Mouse (Mus musculus) hindbrain, embryonic 16.5 days (tissue): ENCODE measurements around the gene Galp. TPM values are rescaled to one million over a fixed set of nuclear protein-coding genes. Genes with fewer than 3 reads are reported as not detected.
"Not testable (repeated sequence)": the region's sequence is repeated elsewhere in the genome, so short reads cannot be mapped to it uniquely, and the experiment has no call there.

Experiments
- ATAC-seq: fragments of 200-750 bp; cut with Nextera tagmentation; 2 replicates; pipeline ENCODE4 v1.8.0; 2017; ENCODE audit warnings: moderate TSS enrichment, moderate library complexity
- H3K27ac ChIP-seq: fragments of 300-500 bp; sonication (generic); 2 replicates; pipeline ENCODE4 v1.5.1; 2014; ENCODE audit warnings: low read depth, mild to moderate bottlenecking, control low read depth, low read length, moderate library complexity
- H3K27me3 ChIP-seq: fragments of 300-500 bp; sonication (generic); replicated peaks from 2 replicates; pipeline ENCODE4 v1.6.1; 2014; ENCODE audit warnings: low read length; ENCODE audit not compliant: control insufficient read depth, insufficient read depth
- H3K36me3 ChIP-seq: fragments of 300-500 bp; sonication (generic); 2 replicates; pipeline ENCODE4 v1.6.1; 2014; ENCODE audit warnings: mild to moderate bottlenecking, low read length, moderate library complexity, mixed read lengths; ENCODE audit not compliant: control insufficient read depth, insufficient read depth
- H3K4me1 ChIP-seq: fragments of 300-500 bp; sonication (generic); 2 replicates; pipeline ENCODE4 v1.6.1; 2014; ENCODE audit warnings: low read depth, low read length; ENCODE audit not compliant: control insufficient read depth, insufficient read depth
- H3K4me2 ChIP-seq: fragments of 300-500 bp; sonication (generic); 2 replicates; pipeline ENCODE4 v1.6.1; 2014; ENCODE audit warnings: mild to moderate bottlenecking, low read length, control low read depth, moderate library complexity
- H3K4me3 ChIP-seq: fragments of 300-500 bp; sonication (generic); 2 replicates; pipeline ENCODE4 v1.5.1; 2014; ENCODE audit warnings: mild to moderate bottlenecking, low read length, control low read depth, moderate library complexity
- H3K9ac ChIP-seq: fragments of 300-500 bp; sonication (generic); 2 replicates; pipeline ENCODE4 v1.6.1; 2014; ENCODE audit warnings: low read depth, mild to moderate bottlenecking, control low read depth, low read length, moderate library complexity
- H3K9me3 ChIP-seq: fragments of 300-500 bp; sonication (generic); 2 replicates; pipeline ENCODE4 v1.6.1; 2014; ENCODE audit warnings: mild to moderate bottlenecking, low read length, moderate library complexity; ENCODE audit not compliant: control insufficient read depth
- WGBS: fragments of 180-500 bp; shearing (Covaris S2); extraction: QIAGEN DNeasy Blood & Tissue Kit; methylation state at CpG from one replicate; pipeline ENCODE4 v1.1.7; 2014; 5-methylcytosine and 5-hydroxymethylcytosine counted together
- polyA plus RNA-seq: library from polyadenylated mRNA; unstranded; fragments of >200 nt; fragmentation: Nextera tagmentation; extraction: Ambion mirVana; gene quantifications from 2 replicates; pipeline ENCODE4 v1.2.1, GENCODE M21; 2015

Galp gene
- polyA plus RNA-seq, 1 experiment from 2014 or later: not detected

DNA sequence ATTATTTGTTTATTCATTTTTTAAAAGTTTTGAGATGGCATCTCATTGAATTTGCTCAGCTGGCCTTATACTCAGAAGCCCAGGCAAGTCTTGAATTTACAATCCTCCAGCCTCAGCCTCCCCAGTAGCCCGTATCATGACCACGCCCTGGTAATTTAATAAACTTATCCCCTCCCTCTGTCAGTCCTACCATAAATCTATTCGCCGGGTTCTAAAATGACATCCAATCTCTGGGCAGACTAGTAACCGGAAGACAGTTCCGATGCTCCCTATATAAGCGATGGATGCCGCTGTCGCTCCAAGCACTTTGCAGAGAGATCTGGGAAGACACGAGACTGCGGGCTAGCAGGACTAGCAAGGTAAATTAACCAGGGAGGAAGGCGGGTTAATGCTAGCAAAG is 25.1 kb downstream of the Galp start, which contains the start of gene Zscan5b:
Gene Zscan5b, plus strand, starts transcription at position 301 of the 400 bp plus-strand sequence.
- Histone ChIP-seq H3K9ac (no peak within 1 kb of the TSS), H3K36me3 (no peaks in the 10 kb centered on the region), H3K4me3 (no peak within 1 kb of the TSS), H3K9me3 (no peaks in the 10 kb centered on the region), H3K27ac (no peak within 1 kb of the TSS), H3K27me3 (no peaks in the 10 kb centered on the region), H3K4me2 (no peak within 1 kb of the TSS), H3K4me1 (no peaks in the 10 kb centered on the region)
- 94% methylated on average over 12 of the region's 12 CpGs for WGBS
- no peak for ATAC-seq

DNA sequence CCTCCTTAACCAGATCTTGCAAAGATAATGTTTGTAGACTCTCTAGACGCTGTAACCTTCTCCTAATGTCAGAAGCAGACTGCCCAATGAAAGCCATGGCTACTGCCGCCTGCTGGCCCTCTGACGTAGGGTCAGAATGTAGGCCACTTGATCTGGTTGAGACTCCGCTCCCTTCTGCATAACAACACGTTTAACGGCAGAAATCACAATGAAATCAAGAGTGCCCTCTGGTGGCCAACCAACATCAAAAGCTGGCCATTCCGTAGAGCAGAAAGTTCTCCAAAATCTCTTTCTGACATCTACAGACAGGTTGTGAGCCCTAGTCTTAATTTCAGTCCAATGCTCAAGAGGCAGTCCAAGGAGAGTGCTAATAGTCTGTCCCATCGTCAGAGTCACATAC is 31.6 kb downstream of the Galp start:
- H3K36me3 ChIP-seq, H3K4me2 ChIP-seq, H3K4me3 ChIP-seq, H3K27me3 ChIP-seq, ATAC-seq, H3K27ac ChIP-seq, H3K9me3 ChIP-seq, H3K4me1 ChIP-seq, H3K9ac ChIP-seq: not testable (repeated sequence)
- 55% methylated on average over 8 of the region's 8 CpGs for WGBS

DNA sequence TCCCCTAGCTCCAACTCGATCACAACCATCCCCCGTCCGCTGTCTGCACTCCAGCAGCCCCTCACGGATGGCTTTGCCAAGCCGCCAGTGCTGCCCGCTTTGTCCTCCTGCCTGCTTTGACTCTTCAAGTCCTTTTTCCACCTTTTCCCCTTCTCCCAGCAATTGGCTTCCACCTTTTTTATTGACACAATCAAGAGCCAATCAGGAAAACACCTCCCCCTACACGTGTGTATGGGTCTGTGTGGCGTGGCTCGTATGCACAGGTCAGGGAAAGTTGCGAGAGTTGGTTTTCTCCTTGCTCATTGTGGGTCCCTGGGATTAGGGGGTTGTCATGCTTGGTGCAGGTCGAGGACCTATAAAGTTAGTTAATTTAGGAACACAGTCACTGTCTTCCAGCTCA is 42.9 kb downstream of the Galp start:
- no peak overlapping the region for H3K4me2 ChIP-seq
- H3K27me3 ChIP-seq: no peaks in the 10 kb centered on the region
- no peak for ATAC-seq
- H3K27ac ChIP-seq: no peak overlapping the region
- H3K9ac ChIP-seq: no peak overlapping the region
- H3K4me3 ChIP-seq: no peak overlapping the region
- no peaks in the 10 kb centered on the region for H3K4me1 ChIP-seq
- H3K36me3 ChIP-seq: no peaks in the 10 kb centered on the region
- no peaks in the 10 kb centered on the region for H3K9me3 ChIP-seq
- 57% methylated on average over 11 of the region's 11 CpGs for WGBS

DNA sequence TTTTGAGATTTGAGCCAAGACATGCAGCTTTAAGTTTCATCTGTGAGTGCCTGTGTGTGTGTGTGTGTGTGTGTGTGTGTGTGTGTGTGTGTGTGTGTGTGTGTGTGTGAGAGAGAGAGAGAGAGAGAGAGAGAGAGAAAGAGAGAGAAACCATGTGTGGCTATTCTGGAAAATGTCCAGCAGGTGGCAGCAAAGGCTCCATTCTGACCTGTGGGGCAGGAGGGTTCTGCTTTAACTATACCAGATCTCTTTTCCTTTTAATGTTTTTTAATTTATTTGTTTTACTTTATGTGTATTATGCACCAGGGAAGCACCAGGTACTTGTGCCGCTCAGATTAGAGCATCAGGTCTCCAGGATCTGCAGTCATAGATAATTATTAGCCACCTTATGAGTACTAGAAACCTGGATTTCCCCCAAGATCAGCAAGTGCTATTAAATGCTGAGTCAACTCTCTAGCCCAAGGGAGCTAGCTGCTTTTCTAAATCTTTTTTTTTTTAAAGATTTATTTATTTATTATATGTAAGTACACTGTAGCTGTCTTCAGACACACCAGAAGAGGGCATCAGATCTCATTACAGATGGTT is 44.0 kb downstream of the Galp start:
- WGBS: 23% methylated on average over 1 of the region's 1 CpGs
- not testable (repeated sequence) for H3K9ac ChIP-seq, ATAC-seq

DNA sequence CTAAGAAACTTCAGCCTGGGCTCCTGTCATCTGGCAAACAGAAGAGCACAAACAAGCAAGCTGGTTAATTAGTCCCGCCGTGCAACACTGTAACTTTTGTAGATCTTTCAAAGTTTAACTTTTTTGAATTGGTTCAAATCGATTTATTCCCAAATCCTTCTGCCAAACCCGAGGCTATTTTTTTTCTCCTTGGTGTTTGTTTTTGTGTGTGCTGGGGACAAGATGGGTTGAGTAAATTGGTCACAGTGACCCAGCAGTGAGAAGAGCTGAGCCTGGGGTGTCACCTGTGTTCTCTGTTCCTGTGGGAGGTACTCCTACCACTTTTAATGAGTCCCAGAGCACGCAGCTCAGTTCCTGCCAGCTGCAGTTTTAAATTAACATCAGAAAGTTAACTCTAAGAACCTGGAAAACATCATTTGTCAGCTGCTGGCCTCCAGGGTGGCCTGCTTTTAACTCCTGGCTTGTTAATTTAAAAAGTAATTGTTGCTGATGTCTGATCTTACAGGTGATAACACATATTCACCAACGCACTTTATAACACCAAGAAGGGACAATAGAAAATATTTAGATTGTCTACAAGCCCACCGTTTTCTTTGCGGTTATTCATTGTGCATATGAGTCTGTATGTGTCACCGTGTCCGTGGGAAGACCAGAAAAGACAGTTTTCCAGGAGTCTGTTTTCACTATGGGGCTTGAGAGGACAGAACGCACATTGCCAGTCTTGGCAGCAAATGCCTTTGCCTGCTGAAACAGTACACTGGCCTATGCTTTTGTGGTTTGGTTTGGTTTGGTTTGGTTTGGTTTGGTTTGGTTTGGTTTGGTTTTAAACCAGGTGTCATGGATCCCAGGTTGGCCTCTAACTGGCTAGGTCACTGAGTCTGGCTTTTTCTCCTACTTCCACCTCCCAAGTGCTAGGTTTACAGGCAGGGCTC is 47.7 kb downstream of the Galp start:
- no peak overlapping the region for H3K9ac ChIP-seq
- no peak overlapping the region for H3K27ac ChIP-seq
- H3K4me1 ChIP-seq: no peaks in the 10 kb centered on the region
- H3K4me2 ChIP-seq: no peak overlapping the region
- no peak for ATAC-seq
- H3K9me3 ChIP-seq: no peaks in the 10 kb centered on the region
- no peaks in the 10 kb centered on the region for H3K27me3 ChIP-seq
- no peak overlapping the region for H3K4me3 ChIP-seq
- 58% methylated on average over 11 of the region's 11 CpGs for WGBS
- H3K36me3 ChIP-seq: no peaks in the 10 kb centered on the region

More for the DNA sequence above, 44.0 kb downstream of the Galp start:
- H3K4me2 ChIP-seq, H3K27ac ChIP-seq, H3K27me3 ChIP-seq, H3K4me1 ChIP-seq, H3K4me3 ChIP-seq, H3K36me3 ChIP-seq, H3K9me3 ChIP-seq: not testable (repeated sequence)

DNA sequence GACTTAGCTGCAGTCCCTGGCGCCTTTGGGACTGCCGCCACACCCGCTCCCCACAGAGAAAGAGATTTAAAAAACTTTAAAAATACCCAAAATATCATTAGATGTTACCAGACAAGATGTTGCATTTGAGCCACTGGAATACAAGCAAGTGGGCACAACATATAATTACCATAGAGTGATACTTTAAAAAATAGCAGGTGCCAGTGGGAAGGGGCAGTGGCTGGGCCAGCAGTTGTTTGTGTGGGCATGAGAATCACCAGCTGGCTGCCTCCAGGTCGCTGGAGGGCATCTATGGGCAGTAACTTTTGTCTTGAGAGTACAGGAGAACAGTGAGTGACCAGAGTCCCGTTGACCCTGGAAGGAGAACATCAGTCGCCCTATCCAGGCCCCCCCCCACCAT is 55.5 kb downstream of the Galp start, which contains the start of gene Epp13:
Gene Epp13, plus strand, starts transcription at position 301 of the 400 bp plus-strand sequence.
- Histone ChIP-seq H3K4me2 (no peak within 1 kb of the TSS), H3K4me3 (no peak within 1 kb of the TSS), H3K27me3 (no peaks in the 10 kb centered on the region), H3K36me3 (no peaks in the 10 kb centered on the region), H3K4me1 (no peaks in the 10 kb centered on the region), H3K9me3 (0 out of 2 replicates have a peak, but pooled peaks cover 3% of the 10 kb centered on the region), H3K9ac (no peak within 1 kb of the TSS), H3K27ac (no peak within 1 kb of the TSS)
- ATAC-seq: no peak
- 84% methylated on average over 6 of the region's 6 CpGs for WGBS

DNA sequence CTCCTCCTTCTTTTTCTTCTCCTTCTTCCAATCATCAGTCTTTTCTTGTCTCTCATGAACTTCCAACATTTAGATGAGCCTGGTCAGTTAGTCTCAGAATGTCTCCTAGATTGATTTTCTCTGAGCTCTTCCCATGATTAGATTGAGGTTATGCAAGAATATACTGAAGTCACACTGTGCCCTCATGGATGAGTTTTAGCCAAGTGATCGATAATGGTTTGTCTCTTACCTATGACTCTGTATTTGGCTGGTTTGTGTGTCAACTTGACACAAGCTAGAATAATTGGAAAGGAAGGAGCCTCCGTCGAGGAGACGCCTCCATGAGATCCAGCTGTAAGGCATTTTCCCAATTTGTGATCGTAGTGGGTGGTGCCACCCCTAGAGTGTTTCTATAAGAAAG is 57.6 kb downstream of the Galp start:
- no peak overlapping the region for H3K27ac ChIP-seq
- H3K4me3 ChIP-seq: no peak overlapping the region
- ATAC-seq: no peak
- no peaks in the 10 kb centered on the region for H3K27me3 ChIP-seq
- no peak overlapping the region for H3K4me2 ChIP-seq
- 87% methylated on average over 5 of the region's 5 CpGs for WGBS
- H3K9me3 ChIP-seq: 0 out of 2 replicates have a peak, but pooled peaks cover 3% of the 10 kb centered on the region
- no peaks in the 10 kb centered on the region for H3K4me1 ChIP-seq
- H3K36me3 ChIP-seq: no peaks in the 10 kb centered on the region
- H3K9ac ChIP-seq: no peak overlapping the region

DNA sequence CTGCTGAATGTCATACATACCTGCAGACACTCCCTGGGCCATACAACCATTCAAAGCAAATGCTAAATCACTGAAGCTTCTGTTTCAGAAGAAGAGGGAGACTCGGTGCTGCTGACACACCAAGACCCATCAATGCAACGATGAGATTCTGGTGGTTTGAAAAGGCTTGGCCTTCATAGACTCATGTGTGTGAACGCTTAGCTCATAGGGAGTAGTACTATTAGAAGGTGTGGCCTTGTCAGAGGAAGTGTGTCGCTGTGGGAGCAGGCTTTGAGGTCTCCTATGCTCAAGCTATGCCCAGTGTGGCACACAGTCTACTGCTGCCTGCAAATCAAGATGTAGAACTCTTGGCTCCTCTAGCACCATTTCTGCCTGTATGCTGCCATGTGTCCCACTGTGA is 60.5 kb downstream of the Galp start:
- Histone ChIP-seq H3K9ac (no peak overlapping the region), H3K36me3 (no peaks in the 10 kb centered on the region), H3K4me3 (no peak overlapping the region), H3K27ac (no peak overlapping the region), H3K9me3 (0 out of 2 replicates have a peak, but pooled peaks cover 3% of the 10 kb centered on the region), H3K4me1 (no peaks in the 10 kb centered on the region), H3K27me3 (no peaks in the 10 kb centered on the region), H3K4me2 (no peak overlapping the region)
- 88% methylated on average over 4 of the region's 4 CpGs for WGBS
- ATAC-seq: no peak
